Mouse (Mus musculus) erythroblast, embryonic 14.5 days (primary cell): ENCODE measurements around the gene Zfp64.

Experiments used
- GATA1 ChIP-seq: IDR thresholded peaks from 2 replicates; pipeline ENCODE4 v1.6.1; 2012; ENCODE audit warnings: low read length, inconsistent platforms, mixed read lengths
- TAL1 ChIP-seq: IDR thresholded peaks from 3 replicates; pipeline ENCODE4 v1.6.1; 2012; ENCODE audit warnings: low read length, inconsistent platforms, mixed read lengths

DNA sequence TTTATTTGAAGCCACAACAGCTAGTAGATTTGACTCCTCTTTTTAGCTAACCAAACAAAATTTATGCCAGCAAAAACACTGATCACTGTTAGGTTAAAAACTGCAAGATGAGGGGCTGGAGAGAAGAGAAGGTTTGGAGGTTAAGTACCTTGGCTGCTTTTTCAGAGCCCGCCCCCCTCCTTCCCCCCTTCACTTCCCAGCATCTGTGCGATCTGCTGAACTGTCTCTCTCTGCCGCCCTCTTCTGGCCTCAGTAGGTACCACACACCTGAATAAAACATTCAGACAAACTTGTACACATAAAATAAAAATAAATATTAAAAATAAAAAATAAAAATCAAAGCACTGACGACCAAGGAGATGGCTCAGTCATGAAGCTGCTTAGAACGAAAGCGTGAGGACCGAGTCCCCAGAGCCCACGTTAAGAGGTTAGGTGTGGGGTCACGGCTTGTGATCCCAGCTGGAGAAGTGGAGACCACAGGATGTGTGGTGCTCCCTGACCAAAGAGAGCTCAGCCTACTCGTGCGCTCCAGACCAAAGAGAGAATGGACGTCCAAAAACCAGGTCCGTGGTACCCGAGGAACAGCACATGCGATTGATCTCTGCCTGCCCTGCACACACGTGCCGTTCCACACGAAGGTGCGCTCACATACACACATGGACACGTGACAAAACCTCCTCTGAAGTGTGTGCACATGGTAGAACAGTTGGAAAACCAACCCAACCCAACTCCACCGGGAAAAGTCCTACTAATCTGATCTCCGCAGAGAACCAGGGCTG, 37.4 kb upstream of the Zfp64 start:
- TF ChIP-seq TAL1 (no peak), GATA1 (no peak)
